Mouse (Mus musculus): ENCODE data around the gene Zfand3. TPM values are rescaled to one million over a fixed set of nuclear protein-coding genes. Genes with fewer than 3 reads are reported as not detected.
A peak's percentile ranks its signal among the peaks of the same experiment; 100 is the strongest.

Gene Zfand3
- polyA plus RNA-seq, 1 experiment from 2014 or later = 49.1 TPM

- Histone ChIP-seq H3K4me2 (replicated peaks; ENCODE audit: low read depth, low read length) (no peak overlapping the region), H3K27me3 (ENCODE audit: control insufficient read depth, insufficient read depth, low read length) (no peaks in the 10 kb centered on the region), H3K4me1 (ENCODE audit: control insufficient read depth, insufficient read depth, low read length) (peaks cover 5% of the 10 kb centered on the region; the same call in 1 of the 2 replicates), H3K9me3 (ENCODE audit: control insufficient read depth, low read length) (no peaks in the 10 kb centered on the region), H3K9ac (ENCODE audit: low read depth, low read length) (no peak overlapping the region), H3K36me3 (ENCODE audit: control insufficient read depth, insufficient read depth, low read length) (peaks cover 30% of the 10 kb centered on the region; the same call in 1 of the 2 replicates), H3K27ac (ENCODE audit: low read depth, low read length) (no peak overlapping the region), H3K4me3 (ENCODE audit: low read length) (no peak overlapping the region)
- ATAC-seq (ENCODE audit: low FRiP score, low TSS enrichment) = 0 out of 2 replicates have a peak, but pooled peaks have one; percentile 15
- WGBS = 57% methylated on average over 12 of the region's 12 CpGs
Observed at GRCm38 (mm10) chr17:30212647-30213046, 208.1 kb downstream of the Zfand3 start.

GRCm38 (mm10) chr17:30213371-30213770, 208.8 kb downstream of the Zfand3 start:
- Histone ChIP-seq H3K4me3 (ENCODE audit: low read length) (no peak overlapping the region), H3K4me2 (replicated peaks; ENCODE audit: low read depth, low read length) (no peak overlapping the region), H3K27me3 (ENCODE audit: control insufficient read depth, insufficient read depth, low read length) (no peaks in the 10 kb centered on the region), H3K9ac (ENCODE audit: low read depth, low read length) (no peak overlapping the region), H3K9me3 (ENCODE audit: control insufficient read depth, low read length) (no peaks in the 10 kb centered on the region), H3K27ac (ENCODE audit: low read depth, low read length) (no peak overlapping the region), H3K4me1 (ENCODE audit: control insufficient read depth, insufficient read depth, low read length) (peaks cover 5% of the 10 kb centered on the region; the same call in 1 of the 2 replicates), H3K36me3 (ENCODE audit: control insufficient read depth, insufficient read depth, low read length) (peaks cover 24% of the 10 kb centered on the region; the same call in 1 of the 2 replicates)
- 84% methylated on average over 5 of the region's 5 CpGs for WGBS
- no peak for ATAC-seq (ENCODE audit: low FRiP score, low TSS enrichment)

- Histone ChIP-seq H3K27me3 (ENCODE audit: control insufficient read depth, insufficient read depth, low read length) (no peaks in the 10 kb centered on the region), H3K9ac (ENCODE audit: low read depth, low read length) (no peak overlapping the region), H3K9me3 (ENCODE audit: control insufficient read depth, low read length) (no peaks in the 10 kb centered on the region), H3K4me3 (ENCODE audit: low read length) (no peak overlapping the region), H3K4me1 (ENCODE audit: control insufficient read depth, insufficient read depth, low read length) (peaks cover 5% of the 10 kb centered on the region; the same call in 1 of the 2 replicates), H3K27ac (ENCODE audit: low read depth, low read length) (no peak overlapping the region), H3K4me2 (replicated peaks; ENCODE audit: low read depth, low read length) (no peak overlapping the region), H3K36me3 (ENCODE audit: control insufficient read depth, insufficient read depth, low read length) (peaks cover 22% of the 10 kb centered on the region; the same call in 1 of the 2 replicates)
- ATAC-seq (ENCODE audit: low FRiP score, low TSS enrichment) = no peak
- WGBS = 83% methylated on average over 6 of the region's 6 CpGs
Observed at GRCm38 (mm10) chr17:30214393-30214792, 209.9 kb downstream of the Zfand3 start.

- Histone ChIP-seq H3K27me3 (ENCODE audit: control insufficient read depth, insufficient read depth, low read length) (no peaks in the 10 kb centered on the region), H3K27ac (ENCODE audit: low read depth, low read length) (no peak overlapping the region), H3K4me3 (ENCODE audit: low read length) (no peak overlapping the region), H3K4me2 (replicated peaks; ENCODE audit: low read depth, low read length) (no peak overlapping the region), H3K9ac (ENCODE audit: low read depth, low read length) (no peak overlapping the region), H3K4me1 (ENCODE audit: control insufficient read depth, insufficient read depth, low read length) (peaks cover 5% of the 10 kb centered on the region; the same call in 1 of the 2 replicates), H3K36me3 (ENCODE audit: control insufficient read depth, insufficient read depth, low read length) (peaks cover 13% of the 10 kb centered on the region; the same call in 1 of the 2 replicates), H3K9me3 (ENCODE audit: control insufficient read depth, low read length) (no peaks in the 10 kb centered on the region)
- 69% methylated on average over 4 of the region's 4 CpGs for WGBS
- ATAC-seq (ENCODE audit: low FRiP score, low TSS enrichment) = no peak
Observed at GRCm38 (mm10) chr17:30215741-30216140, 211.2 kb downstream of the Zfand3 start.

- H3K9ac ChIP-seq (ENCODE audit: low read depth, low read length) = no peak overlapping the region
- no peaks in the 10 kb centered on the region for H3K27me3 ChIP-seq (ENCODE audit: control insufficient read depth, insufficient read depth, low read length)
- no peak for ATAC-seq (ENCODE audit: low FRiP score, low TSS enrichment)
- no peaks in the 10 kb centered on the region for H3K9me3 ChIP-seq (ENCODE audit: control insufficient read depth, low read length)
- H3K4me2 ChIP-seq (replicated peaks; ENCODE audit: low read depth, low read length) = no peak overlapping the region
- WGBS = 62% methylated on average over 14 of the region's 14 CpGs
- H3K36me3 ChIP-seq (ENCODE audit: control insufficient read depth, insufficient read depth, low read length) = peaks cover 7% of the 10 kb centered on the region; the same call in 1 of the 2 replicates
- no peak overlapping the region for H3K27ac ChIP-seq (ENCODE audit: low read depth, low read length)
- H3K4me1 ChIP-seq (ENCODE audit: control insufficient read depth, insufficient read depth, low read length) = no peaks in the 10 kb centered on the region
- H3K4me3 ChIP-seq (ENCODE audit: low read length) = no peak overlapping the region
Observed at GRCm38 (mm10) chr17:30221677-30222076, 217.1 kb downstream of the Zfand3 start.

- Histone ChIP-seq H3K4me1 (ENCODE audit: control insufficient read depth, insufficient read depth, low read length) (no peaks in the 10 kb centered on the region), H3K4me3 (ENCODE audit: low read length) (no peak overlapping the region), H3K36me3 (ENCODE audit: control insufficient read depth, insufficient read depth, low read length) (peaks cover 7% of the 10 kb centered on the region; the same call in 1 of the 2 replicates), H3K27me3 (ENCODE audit: control insufficient read depth, insufficient read depth, low read length) (no peaks in the 10 kb centered on the region), H3K27ac (ENCODE audit: low read depth, low read length) (no peak overlapping the region), H3K9ac (ENCODE audit: low read depth, low read length) (no peak overlapping the region), H3K4me2 (replicated peaks; ENCODE audit: low read depth, low read length) (no peak overlapping the region), H3K9me3 (ENCODE audit: control insufficient read depth, low read length) (no peaks in the 10 kb centered on the region)
- WGBS = 56% methylated on average over 11 of the region's 11 CpGs
- ATAC-seq (ENCODE audit: low FRiP score, low TSS enrichment) = no peak
Observed at GRCm38 (mm10) chr17:30222361-30222760, 217.8 kb downstream of the Zfand3 start.

GRCm38 (mm10) chr17:30222837-30223236, 218.3 kb downstream of the Zfand3 start:
- H3K36me3 ChIP-seq (ENCODE audit: control insufficient read depth, insufficient read depth, low read length) = peaks cover 7% of the 10 kb centered on the region; the same call in 1 of the 2 replicates
- no peaks in the 10 kb centered on the region for H3K27me3 ChIP-seq (ENCODE audit: control insufficient read depth, insufficient read depth, low read length)
- WGBS = 37% methylated on average over 12 of the region's 12 CpGs
- H3K27ac ChIP-seq (ENCODE audit: low read depth, low read length) = no peak overlapping the region
- H3K9me3 ChIP-seq (ENCODE audit: control insufficient read depth, low read length) = no peaks in the 10 kb centered on the region
- H3K4me2 ChIP-seq (replicated peaks; ENCODE audit: low read depth, low read length) = no peak overlapping the region
- no peak for ATAC-seq (ENCODE audit: low FRiP score, low TSS enrichment)
- H3K4me3 ChIP-seq (ENCODE audit: low read length) = no peak overlapping the region
- no peaks in the 10 kb centered on the region for H3K4me1 ChIP-seq (ENCODE audit: control insufficient read depth, insufficient read depth, low read length)
- H3K9ac ChIP-seq (ENCODE audit: low read depth, low read length) = no peak overlapping the region

- 62% methylated on average over 5 of the region's 5 CpGs for WGBS
- no peak overlapping the region for H3K4me2 ChIP-seq (replicated peaks; ENCODE audit: low read depth, low read length)
- no peak for ATAC-seq (ENCODE audit: low FRiP score, low TSS enrichment)
- no peaks in the 10 kb centered on the region for H3K36me3 ChIP-seq (ENCODE audit: control insufficient read depth, insufficient read depth, low read length)
- no peaks in the 10 kb centered on the region; the same call in 1 of the 2 replicates for H3K4me1 ChIP-seq (ENCODE audit: control insufficient read depth, insufficient read depth, low read length)
- no peak overlapping the region for H3K9ac ChIP-seq (ENCODE audit: low read depth, low read length)
- H3K27ac ChIP-seq (ENCODE audit: low read depth, low read length) = no peak overlapping the region
- H3K4me3 ChIP-seq (ENCODE audit: low read length) = no peak overlapping the region
- no peaks in the 10 kb centered on the region for H3K27me3 ChIP-seq (ENCODE audit: control insufficient read depth, insufficient read depth, low read length)
- no peaks in the 10 kb centered on the region for H3K9me3 ChIP-seq (ENCODE audit: control insufficient read depth, low read length)
Observed at GRCm38 (mm10) chr17:30225030-30225740, 220.7 kb downstream of the Zfand3 start.

GRCm38 (mm10) chr17:30228439-30229215, 224.1 kb downstream of the Zfand3 start:
- 87% methylated on average over 10 of the region's 10 CpGs for WGBS
- Histone ChIP-seq H3K4me2 (replicated peaks; ENCODE audit: low read depth, low read length) (no peak overlapping the region), H3K4me3 (ENCODE audit: low read length) (no peak overlapping the region), H3K27me3 (ENCODE audit: control insufficient read depth, insufficient read depth, low read length) (no peaks in the 10 kb centered on the region), H3K9ac (ENCODE audit: low read depth, low read length) (no peak overlapping the region), H3K36me3 (ENCODE audit: control insufficient read depth, insufficient read depth, low read length) (no peaks in the 10 kb centered on the region), H3K27ac (ENCODE audit: low read depth, low read length) (no peak overlapping the region), H3K4me1 (ENCODE audit: control insufficient read depth, insufficient read depth, low read length) (peaks cover 8% of the 10 kb centered on the region; the same call in 1 of the 2 replicates), H3K9me3 (ENCODE audit: control insufficient read depth, low read length) (no peaks in the 10 kb centered on the region)
- no peak for ATAC-seq (ENCODE audit: low FRiP score, low TSS enrichment)
